9 mouse cellular contexts compared by ENCODE assay signal in the genomic region with DNA sequence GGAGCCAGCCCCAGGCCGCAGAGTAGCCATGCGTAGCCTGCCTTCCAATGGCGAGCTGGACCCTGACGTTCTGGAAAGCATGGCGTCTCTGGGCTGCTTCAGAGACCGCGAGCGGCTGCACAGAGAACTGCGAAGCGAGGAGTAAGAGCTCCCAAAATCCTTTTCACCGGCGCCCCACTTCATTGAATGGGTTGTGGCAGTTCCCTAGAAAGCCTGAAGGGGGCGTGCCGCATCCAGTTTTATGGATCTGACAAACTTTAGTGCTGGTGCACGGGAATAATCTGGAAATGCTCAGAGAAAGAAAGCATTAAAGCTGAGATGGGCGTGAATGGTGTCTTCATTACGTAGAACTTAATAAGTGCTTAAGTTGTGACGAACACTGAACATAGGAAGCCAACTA. TPM values are rescaled to one million over a fixed set of nuclear protein-coding genes. Genes with fewer than 3 reads are reported as not detected.
DNase-seq lines count a peak whose midpoint lies in the region; ATAC-seq and TF ChIP-seq lines count a peak whose summit lies in the region.
"Had no signal": no experiment of that assay in that cellular context is flagged by ENCODE, and none has a peak within 500 bp of the region (broad histone marks: within the 10 kb centered on the region; RNA-seq: fewer than 3 reads in every experiment).

No protein-coding gene starts in this region.

- TF ChIP-seq CTCF in forebrain, postnatal 0 days (IDR thresholded peaks at IDR 0.05; ENCODE audit: low read depth): peak; percentile 70

- no peak overlapping the region for H3K4me2 ChIP-seq in forebrain, postnatal 0 days (ENCODE audit: low read depth)
- H3K4me2 ChIP-seq in forebrain, embryonic 16.5 days (ENCODE audit: low read length): no peak overlapping the region
- H3K4me2 ChIP-seq: heart, embryonic 13.5 days had no signal

- no peak overlapping the region for H3K27ac ChIP-seq in forebrain, postnatal 0 days (ENCODE audit: low read depth, low read length)
- no peak overlapping the region for H3K27ac ChIP-seq in forebrain, embryonic 16.5 days (ENCODE audit: low read length)
- H3K27ac ChIP-seq: heart, embryonic 13.5 days had no signal

- no peak overlapping the region for H3K9ac ChIP-seq in forebrain, postnatal 0 days
- H3K9ac ChIP-seq in forebrain, embryonic 16.5 days (replicated peaks; ENCODE audit: low read depth, low read length): no peak overlapping the region
- H3K9ac ChIP-seq: heart, embryonic 13.5 days had no signal

- H3K27me3 ChIP-seq in forebrain, postnatal 0 days (ENCODE audit: insufficient read depth, low read length): no peaks in the 10 kb centered on the region
- H3K27me3 ChIP-seq in forebrain, embryonic 16.5 days (replicated peaks; ENCODE audit: control insufficient read depth, insufficient read depth, low read length): no peaks in the 10 kb centered on the region
- H3K27me3 ChIP-seq: heart, embryonic 13.5 days had no signal

- WGBS in forebrain, postnatal 0 days: 31% methylated on average over 18 of the region's 18 CpGs
- WGBS in forebrain, embryonic 16.5 days: 28% methylated on average over 18 of the region's 18 CpGs

- ATAC-seq in forebrain, postnatal 0 days: 0 out of 2 replicates have a peak, but pooled peaks have one; percentile 14
- ATAC-seq in forebrain, embryonic 16.5 days: no peak
- ATAC-seq in hematopoietic stem cell, adult 5-6 weeks (replicated peaks in 1 of 2; ENCODE audit: insufficient read depth in 1 of 2, low FRiP score in 2 of 2, low TSS enrichment in 1 of 2, low read depth in 1 of 2, poor library complexity in 2 of 2, severe bottlenecking in 2 of 2): peak; percentile 41 to 48; a peak in 3 of 4 replicates

- no peaks in the 10 kb centered on the region for H3K9me3 ChIP-seq in forebrain, postnatal 0 days (ENCODE audit: low read length)
- no peaks in the 10 kb centered on the region for H3K9me3 ChIP-seq in forebrain, embryonic 16.5 days (ENCODE audit: control insufficient read depth, low read length)
- H3K9me3 ChIP-seq: heart, embryonic 13.5 days had no signal

- H3K36me3 ChIP-seq in forebrain, postnatal 0 days (ENCODE audit: insufficient read depth): peaks cover 86% of the 10 kb centered on the region
- H3K36me3 ChIP-seq in forebrain, embryonic 16.5 days (ENCODE audit: control insufficient read depth, insufficient read depth): peaks cover 25% of the 10 kb centered on the region

- DNase-seq in forebrain, postnatal 0 days: peak; percentile 66
- peak; percentile 27 for DNase-seq in ovary, postnatal 14 days (ENCODE audit: low spot score)
- DNase-seq in ovary, adult 18-20 months (ENCODE audit: low spot score): no peak
- DNase-seq in brain, adult 2 months (ENCODE audit: low read depth, low spot score): peak; percentile 43
- peak; percentile 58 for DNase-seq in lung, postnatal 10 days
- DNase-seq in testis, postnatal 14 days (ENCODE audit: low spot score): peak; percentile 48

- H3K4me3 ChIP-seq in forebrain, postnatal 0 days (ENCODE audit: low read depth, low read length): no peak overlapping the region
- H3K4me3 ChIP-seq in forebrain, embryonic 16.5 days (replicated peaks; ENCODE audit: low read length): no peak overlapping the region
- H3K4me3 ChIP-seq: heart, embryonic 13.5 days had no signal

- H3K4me1 ChIP-seq in forebrain, postnatal 0 days (ENCODE audit: insufficient read depth): no peaks in the 10 kb centered on the region
- peaks cover 10% of the 10 kb centered on the region; the same call in 1 of the 2 replicates for H3K4me1 ChIP-seq in forebrain, embryonic 16.5 days (replicated peaks; ENCODE audit: control insufficient read depth, insufficient read depth, low read length)
- H3K4me1 ChIP-seq: heart, embryonic 13.5 days had no signal

RNA-seq across cellular contexts. Expression of a gene that starts 14.7 kb away (rescaled TPM):
- 188 and 205 TPM in 2 replicates for total RNA-seq in forebrain, postnatal 0 days (2014; rRNA removed)
- 4.6 and 6.2 TPM in 2 replicates for polyA plus RNA-seq in forebrain, postnatal 0 days (2015; fragmentation: Nextera tagmentation; extraction: Ambion mirVana)
- 5.9 and 7.9 TPM in 2 replicates for polyA plus RNA-seq in forebrain, embryonic 16.5 days (2015; fragmentation: Nextera tagmentation; extraction: Ambion mirVana)
- total RNA-seq in hematopoietic stem cell, adult 5-6 weeks (2017): 0.20 and 2.6 TPM in 2 replicates

RNA-seq across cellular contexts. Expression of a gene that starts 20.0 kb away (rescaled TPM):
- total RNA-seq in forebrain, postnatal 0 days (2014; rRNA removed): not detected in 2 replicates
- 0.18 TPM in 1 of 2 replicates, not detected in the other for polyA plus RNA-seq in forebrain, postnatal 0 days (2015; fragmentation: Nextera tagmentation; extraction: Ambion mirVana)
- polyA plus RNA-seq in forebrain, embryonic 16.5 days (2015; fragmentation: Nextera tagmentation; extraction: Ambion mirVana): 0.11 and 0.33 TPM in 2 replicates
- total RNA-seq in hematopoietic stem cell, adult 5-6 weeks (2017): 5.0 and 7.3 TPM in 2 replicates

RNA-seq across cellular contexts. Expression of a gene that starts 20.2 kb away (rescaled TPM):
- total RNA-seq in forebrain, postnatal 0 days (2014; rRNA removed): 188 and 219 TPM in 2 replicates
- 206 and 214 TPM in 2 replicates for polyA plus RNA-seq in forebrain, postnatal 0 days (2015; fragmentation: Nextera tagmentation; extraction: Ambion mirVana)
- 136 and 156 TPM in 2 replicates for polyA plus RNA-seq in forebrain, embryonic 16.5 days (2015; fragmentation: Nextera tagmentation; extraction: Ambion mirVana)
- total RNA-seq in hematopoietic stem cell, adult 5-6 weeks (2017): 19.0 and 25.2 TPM in 2 replicates

RNA-seq across cellular contexts. Expression of a gene that starts 34.8 kb away (rescaled TPM):
- total RNA-seq in forebrain, postnatal 0 days (2014; rRNA removed): 36.8 and 59.1 TPM in 2 replicates
- polyA plus RNA-seq in forebrain, postnatal 0 days (2015; fragmentation: Nextera tagmentation; extraction: Ambion mirVana): 32.3 and 35.1 TPM in 2 replicates
- 60.0 and 66.9 TPM in 2 replicates for polyA plus RNA-seq in forebrain, embryonic 16.5 days (2015; fragmentation: Nextera tagmentation; extraction: Ambion mirVana)
- 40.6 and 46.4 TPM in 2 replicates for total RNA-seq in hematopoietic stem cell, adult 5-6 weeks (2017)

RNA-seq across cellular contexts. Expression of a gene that starts 46.3 kb away (rescaled TPM):
- 89.3 and 99.1 TPM in 2 replicates for total RNA-seq in forebrain, postnatal 0 days (2014; rRNA removed)
- 5.1 and 8.3 TPM in 2 replicates for polyA plus RNA-seq in forebrain, postnatal 0 days (2015; fragmentation: Nextera tagmentation; extraction: Ambion mirVana)
- polyA plus RNA-seq in forebrain, embryonic 16.5 days (2015; fragmentation: Nextera tagmentation; extraction: Ambion mirVana): 7.6 and 7.8 TPM in 2 replicates
- total RNA-seq in hematopoietic stem cell, adult 5-6 weeks (2017): 155 and 186 TPM in 2 replicates

Comparison
In these comparisons a context has a peak if more than half of its experiments do, and no peak if none do; other contexts are left out.
1. RNA of a gene that starts 14.7 kb away (total RNA-seq): 188 to 205 TPM in forebrain, postnatal 0 days; 0.20 to 2.6 TPM in hematopoietic stem cell, adult 5-6 weeks; every median in the first group is over 10 times any median in the second.